Mouse (Mus musculus) CH12.LX (cell line): ENCODE data around the gene Hfe2.

Experiments used
- CHD1 ChIP-seq: IDR thresholded peaks from 2 replicates; pipeline ENCODE4 v1.6.1; 2012; ENCODE audit warnings: low read depth, low read length, improper control_type of control experiment, inconsistent platforms
- CTCF ChIP-seq, 2 experiments: IDR thresholded peaks in 1 of 2; conservative IDR thresholded peaks in 1 of 2; 2 replicates each; pipeline ENCODE4 v1.5.1; 2011 to 2012; ENCODE audit warnings: low read depth in 2 of 2, low read length in 2 of 2, improper control_type of control experiment in 1 of 2, inconsistent platforms in 1 of 2, mild to moderate bottlenecking in 1 of 2, moderate library complexity in 1 of 2
- EP300 ChIP-seq: IDR thresholded peaks from 2 replicates; pipeline ENCODE4 v1.6.1; 2011; ENCODE audit warnings: low read length, improper control_type of control experiment
- ETS1 ChIP-seq: conservative IDR thresholded peaks from 2 replicates; pipeline ENCODE4 v1.6.1; 2012; ENCODE audit warnings: low read depth, mild to moderate bottlenecking, inconsistent platforms, low read length, improper control_type of control experiment, moderate library complexity
- MYC ChIP-seq: IDR thresholded peaks from 2 replicates; pipeline ENCODE4 v1.6.1; 2011; ENCODE audit warnings: low read depth, mild to moderate bottlenecking, improper control_type of control experiment, low read length
- PAX5 ChIP-seq: IDR thresholded peaks from 2 replicates; pipeline ENCODE4 v1.6.1; 2012; ENCODE audit warnings: low read length, inconsistent platforms, mixed read lengths
- POLR2A ChIP-seq: IDR thresholded peaks from 2 replicates; pipeline ENCODE4 v1.6.1; 2011; ENCODE audit warnings: low read depth, mild to moderate bottlenecking, improper control_type of control experiment, low read length
- SIN3A ChIP-seq: IDR thresholded peaks from 2 replicates; pipeline ENCODE4 v1.6.1; 2012; ENCODE audit warnings: low read length, improper control_type of control experiment, inconsistent platforms
- SMC3 ChIP-seq: IDR thresholded peaks from 2 replicates; pipeline ENCODE4 v1.6.1; 2011; ENCODE audit warnings: low read depth, low read length, improper control_type of control experiment
- TCF12 ChIP-seq: IDR thresholded peaks from 2 replicates; pipeline ENCODE4 v1.6.1; 2014; ENCODE audit warnings: low read depth, mild to moderate bottlenecking, inconsistent platforms, low read length, improper control_type of control experiment
- USF1 ChIP-seq: IDR thresholded peaks from 2 replicates; pipeline ENCODE4 v1.6.1; 2014; ENCODE audit warnings: low read depth, mild to moderate bottlenecking, inconsistent platforms, low read length, improper control_type of control experiment

DNA sequence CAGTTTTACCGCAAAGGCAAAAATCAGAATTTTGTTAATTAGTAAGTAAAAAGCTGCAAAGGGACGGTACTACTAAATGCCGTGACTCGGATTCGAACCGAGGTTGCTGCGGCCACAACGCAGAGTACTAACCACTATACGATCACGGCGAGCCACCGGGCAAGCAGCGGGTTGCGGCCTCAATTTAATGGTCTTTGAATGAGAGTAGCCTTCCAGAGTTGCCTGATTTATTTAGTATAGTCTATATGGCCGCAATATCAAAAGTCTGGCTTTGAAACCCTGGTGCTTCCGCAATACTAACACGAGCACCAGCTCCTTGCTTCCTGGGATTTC lies 24.7 kb upstream of the Hfe2 start:
- no peak for TF ChIP-seq CTCF (conservative IDR thresholded peaks at IDR 0.05 in 1 of 2, IDR thresholded peaks at IDR 0.05 in 1 of 2; ENCODE audit: low read depth in 2 of 2, low read length in 2 of 2)
- peak; percentile 73; the same call in 1 of the 2 replicates for TF ChIP-seq CHD1
- no peak for TF ChIP-seq USF1
- peak; percentile 58; the same call in 1 of the 2 replicates for TF ChIP-seq SIN3A
- TF ChIP-seq ETS1, result no peak
- no peak for TF ChIP-seq POLR2A
- TF ChIP-seq TCF12, result no peak
- TF ChIP-seq PAX5, result no peak
- TF ChIP-seq MYC, result no peak
- TF ChIP-seq SMC3, result no peak
- no peak for TF ChIP-seq EP300
